Mouse (Mus musculus) ES-Bruce4 (cell line): ENCODE data around the gene Hdac5. TPM values are rescaled to one million over a fixed set of nuclear protein-coding genes. Genes with fewer than 3 reads are reported as not detected.
A peak's percentile ranks its signal among the peaks of the same experiment; 100 is the strongest.
"Not testable (repeated sequence)": the region's sequence is repeated elsewhere in the genome, so short reads cannot be mapped to it uniquely, and the experiment has no call there.

ENCODE experiments used
- H3K27ac ChIP-seq: 2 replicates; pipeline ENCODE4 v1.5.1; 2012; ENCODE audit warnings: low read length, inconsistent platforms; ENCODE audit not compliant: insufficient read depth
- H3K27me3 ChIP-seq: 2 replicates; pipeline ENCODE4 v1.6.1; 2012; ENCODE audit warnings: mild to moderate bottlenecking, low read length, inconsistent platforms; ENCODE audit not compliant: control insufficient read depth, poor library complexity, insufficient read depth, severe bottlenecking
- H3K36me3 ChIP-seq: 2 replicates; pipeline ENCODE4 v1.6.1; 2012; ENCODE audit warnings: inconsistent platforms, mild to moderate bottlenecking, low read length, moderate library complexity; ENCODE audit not compliant: control insufficient read depth, poor library complexity, insufficient read depth, severe bottlenecking
- H3K4me1 ChIP-seq: one replicate; pipeline ENCODE4 v1.8.1; 2011; ENCODE audit warnings: low read length; ENCODE audit not compliant: control insufficient read depth, insufficient read depth
- H3K4me3 ChIP-seq: 2 replicates; pipeline ENCODE4 v1.5.1; 2011; ENCODE audit warnings: low read depth, mild to moderate bottlenecking, low read length
- H3K9ac ChIP-seq: 2 replicates; pipeline ENCODE4 v1.6.1; 2012; ENCODE audit warnings: low read depth, mild to moderate bottlenecking, inconsistent platforms; ENCODE audit not compliant: poor library complexity, severe bottlenecking
- H3K9me3 ChIP-seq: replicated peaks from 2 replicates; pipeline ENCODE4 v1.6.1; 2012; ENCODE audit warnings: mild to moderate bottlenecking, low read length, inconsistent platforms; ENCODE audit not compliant: control insufficient read depth, poor library complexity, insufficient read depth, severe bottlenecking
- CTCF ChIP-seq: IDR thresholded peaks from one replicate; pipeline ENCODE4 v1.8.1; 2011; ENCODE audit warnings: low read depth, low read length
- EP300 ChIP-seq: IDR thresholded peaks from 2 replicates; pipeline ENCODE4 v1.6.1; 2011; ENCODE audit warnings: low read depth, low read length; ENCODE audit not compliant: insufficient read depth
- POLR2A ChIP-seq: IDR thresholded peaks from one replicate; pipeline ENCODE4 v1.8.1; 2011; ENCODE audit warnings: low read length; ENCODE audit not compliant: insufficient read depth
- polyA plus RNA-seq: library from polyadenylated mRNA; stranded (reverse); fragments of >200 nt; gene quantifications from 2 replicates; pipeline ENCODE4 v1.2.4, GENCODE M21; 2011; ENCODE audit warnings: low read depth; ENCODE audit not compliant: missing spikeins, insufficient read depth, insufficient read length

The Hdac5 gene
- polyA plus RNA-seq, 1 experiment, result 41.2 TPM

- Histone ChIP-seq H3K27me3 (no peaks in the 10 kb centered on the region), H3K9ac (no peak overlapping the region), H3K4me3 (no peak overlapping the region), H3K36me3 (peaks cover 44% of the 10 kb centered on the region), H3K9me3 (no peaks in the 10 kb centered on the region), H3K4me1 (no peaks in the 10 kb centered on the region), H3K27ac (no peak overlapping the region)
- no peak for TF ChIP-seq POLR2A
- no peak for TF ChIP-seq CTCF
- TF ChIP-seq EP300, result no peak
Measured at GRCm38 (mm10) chr11:102167539-102167938, 62.4 kb downstream of the Hdac5 start.

DNA sequence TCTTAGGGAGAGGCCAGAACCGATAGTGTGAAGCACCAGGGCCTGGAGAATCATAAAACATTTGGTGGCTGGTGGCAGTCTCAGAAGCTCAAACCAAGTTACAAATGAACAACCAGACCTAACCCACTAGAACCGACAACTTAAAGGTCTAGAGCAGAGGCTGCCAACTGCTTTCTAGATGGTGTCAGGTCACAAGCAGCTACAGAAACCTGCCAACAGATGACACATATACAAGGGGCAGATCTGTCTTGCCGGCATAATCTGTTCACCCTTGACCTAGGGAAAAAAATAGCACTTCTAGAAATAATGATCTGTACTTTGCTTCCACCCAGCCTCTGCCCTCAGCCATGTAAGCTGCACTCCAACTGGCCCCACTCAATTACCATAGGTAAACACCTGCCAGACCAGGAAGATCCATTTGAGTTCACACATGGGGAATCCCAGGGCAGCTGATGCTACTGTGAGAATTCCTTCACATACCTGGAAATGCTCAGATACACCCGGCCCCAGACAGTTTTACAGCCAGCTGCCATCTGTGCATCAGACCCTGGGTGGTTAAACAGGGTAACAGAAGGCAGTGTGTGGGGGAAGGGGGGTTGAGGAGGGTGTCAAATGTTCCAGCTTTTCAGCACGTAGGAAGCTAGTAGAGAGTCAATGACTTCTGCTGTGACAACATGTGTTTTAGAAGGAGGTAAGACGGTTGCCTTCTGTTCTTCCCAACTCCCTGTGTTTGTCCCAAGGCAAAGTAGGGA lies 63.8 kb downstream of the Hdac5 start:
- H3K9ac ChIP-seq, result no peak overlapping the region
- no peaks in the 10 kb centered on the region for H3K27me3 ChIP-seq
- TF ChIP-seq POLR2A (no peak), CTCF (no peak), EP300 (no peak)
- no peak overlapping the region for H3K27ac ChIP-seq
- H3K9me3 ChIP-seq, result no peaks in the 10 kb centered on the region
- peaks cover 41% of the 10 kb centered on the region for H3K36me3 ChIP-seq
- H3K4me3 ChIP-seq, result no peak overlapping the region
- H3K4me1 ChIP-seq, result no peaks in the 10 kb centered on the region

GRCm38 (mm10) chr11:102159781-102160180 lies 70.2 kb downstream of the Hdac5 start:
- TF ChIP-seq EP300, result no peak
- no peak for TF ChIP-seq CTCF
- Histone ChIP-seq H3K36me3 (peaks cover 19% of the 10 kb centered on the region), H3K4me3 (no peak overlapping the region), H3K27me3 (no peaks in the 10 kb centered on the region), H3K9me3 (no peaks in the 10 kb centered on the region), H3K9ac (no peak overlapping the region), H3K27ac (no peak overlapping the region), H3K4me1 (no peaks in the 10 kb centered on the region)

DNA sequence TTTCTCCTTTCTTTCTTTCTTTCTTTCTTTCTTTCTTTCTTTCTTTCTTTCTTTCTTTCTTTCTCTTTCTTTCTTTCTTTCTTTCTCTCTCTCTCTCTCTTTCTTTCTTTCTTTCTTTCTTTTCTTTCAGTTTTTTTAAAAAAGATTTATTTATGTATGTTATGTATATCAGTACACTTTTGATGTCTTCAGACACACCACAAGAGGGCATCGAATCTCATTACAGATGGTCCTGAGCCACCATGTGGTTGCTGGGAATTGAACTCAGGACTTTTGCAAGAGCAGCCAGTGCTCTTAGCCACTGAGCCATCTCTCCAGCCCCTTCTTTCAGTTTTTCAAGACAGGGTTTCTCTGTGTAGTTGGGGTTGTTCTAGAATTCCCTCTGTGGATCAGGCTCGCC lies 71.9 kb downstream of the Hdac5 start:
- H3K36me3 ChIP-seq, H3K9ac ChIP-seq, H3K4me3 ChIP-seq, H3K4me1 ChIP-seq, H3K9me3 ChIP-seq, H3K27me3 ChIP-seq, H3K27ac ChIP-seq: not testable (repeated sequence)

DNA sequence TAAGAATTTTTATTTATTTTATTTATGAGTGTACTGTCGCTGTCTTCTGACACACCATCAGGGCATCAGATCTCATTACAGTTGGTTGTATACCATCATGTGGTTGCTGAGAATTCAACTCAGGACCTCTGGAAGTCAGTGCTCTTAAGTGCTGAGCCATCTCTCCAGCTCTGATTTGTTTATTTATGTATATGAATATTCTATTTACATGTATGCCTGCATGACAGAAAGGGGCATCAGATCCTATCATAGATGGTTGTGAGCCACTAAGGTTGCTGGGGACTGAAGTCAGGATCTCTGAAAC lies 73.2 kb downstream of the Hdac5 start:
- Histone ChIP-seq H3K36me3 (peaks cover 2% of the 10 kb centered on the region; the same call in 1 of the 2 replicates), H3K27me3 (no peaks in the 10 kb centered on the region), H3K9me3 (no peaks in the 10 kb centered on the region), H3K4me1 (no peaks in the 10 kb centered on the region), H3K9ac (peak overlapping the region; percentile 72; the same call in 1 of the 2 replicates), H3K4me3 (no peak overlapping the region), H3K27ac (no peak overlapping the region)
- no peak for TF ChIP-seq POLR2A
- TF ChIP-seq EP300, result no peak
- no peak for TF ChIP-seq CTCF

DNA sequence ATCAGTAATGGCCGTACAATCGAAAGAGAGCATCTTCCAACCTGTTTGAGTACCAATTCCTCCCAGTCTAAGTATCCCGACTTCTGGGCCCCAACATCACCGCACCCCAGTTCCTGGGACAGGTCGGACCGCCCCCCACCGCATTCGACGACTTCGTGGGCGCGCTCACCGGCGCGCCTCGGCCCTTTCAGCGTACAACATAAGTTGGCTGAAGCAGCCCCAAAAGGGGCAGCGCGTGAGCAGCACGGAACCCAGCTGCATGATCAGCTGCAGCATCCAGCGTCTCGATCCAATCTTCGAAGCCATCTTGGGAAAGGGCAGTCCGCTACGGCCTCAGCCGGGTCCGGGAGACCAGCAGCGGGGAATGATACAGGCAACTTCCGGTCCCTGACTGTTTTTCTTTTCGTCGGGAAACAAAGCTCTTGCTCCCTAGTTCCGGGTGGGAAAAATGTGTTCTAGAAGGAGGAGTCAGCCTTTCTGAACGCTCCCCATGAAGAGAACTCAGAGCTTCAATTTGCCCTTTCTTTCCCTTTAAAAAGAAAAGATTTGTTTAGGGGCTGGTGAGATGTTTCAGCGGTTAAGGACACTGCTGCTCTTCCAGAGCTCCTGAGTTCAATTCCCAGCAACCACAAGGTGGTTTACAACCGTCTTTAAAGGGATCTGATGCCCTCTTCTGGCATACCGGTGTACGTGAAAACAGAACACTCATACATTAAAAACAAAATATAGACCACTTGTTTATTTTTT lies 73.8 kb downstream of the Hdac5 start, which contains the start of gene Tmem101:
Gene Tmem101 (minus strand): TSS at position 366 of the 747 bp plus-strand sequence.
- no peak within 1 kb of the TSS for H3K27ac ChIP-seq
- H3K4me1 ChIP-seq, result no peaks in the 10 kb centered on the region
- no peaks in the 10 kb centered on the region for H3K27me3 ChIP-seq
- H3K9ac ChIP-seq, result peak within 1 kb of the TSS; percentile 72
- TF ChIP-seq EP300, result 0 out of 2 replicates have a peak, but pooled peaks have one; percentile 24
- no peak for TF ChIP-seq CTCF
- peak; percentile 38 for TF ChIP-seq POLR2A
- H3K9me3 ChIP-seq, result no peaks in the 10 kb centered on the region
- H3K4me3 ChIP-seq, result peak within 1 kb of the TSS; percentile 84
- H3K36me3 ChIP-seq, result peaks cover 2% of the 10 kb centered on the region; the same call in 1 of the 2 replicates
